Mouse (Mus musculus) activated CD4-positive, CD25-positive, alpha-beta regulatory T cell, adult 9 weeks (primary cell): ENCODE data around the gene Daw1. TPM values are rescaled to one million over a fixed set of nuclear protein-coding genes. Genes with fewer than 3 reads are reported as not detected.

ENCODE experiments used
- polyA plus RNA-seq: library from polyadenylated mRNA; unstranded; fragments of 100-300 nt; shearing (Covaris generic); gene quantifications from one replicate; pipeline ENCODE4 v1.2.1, GENCODE M21; 2017

The Daw1 gene
- polyA plus RNA-seq: 0.44 TPM

DNA sequence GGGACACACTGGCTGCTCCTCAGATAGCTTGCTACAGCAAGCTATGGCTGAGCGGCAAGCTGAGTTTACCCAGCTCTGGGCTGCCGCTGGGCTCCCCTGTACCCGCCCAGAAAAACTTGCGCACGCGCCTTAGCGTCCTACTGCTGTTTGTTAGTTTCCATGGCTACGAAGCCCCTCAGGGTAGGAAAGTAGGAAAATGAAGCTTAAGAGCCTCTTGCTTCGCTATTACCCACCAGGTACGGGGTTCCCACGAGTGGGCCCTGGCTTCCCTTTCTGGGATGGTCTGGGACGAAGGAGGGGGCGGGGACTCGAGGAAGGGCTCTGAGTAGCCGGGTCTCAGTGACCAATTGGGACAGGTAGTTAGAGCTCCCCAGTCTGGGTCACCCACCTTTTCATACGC, at the start of gene Daw1:
TSS of gene Daw1 (plus strand) at position 150 of the 400 bp plus-strand sequence.

DNA sequence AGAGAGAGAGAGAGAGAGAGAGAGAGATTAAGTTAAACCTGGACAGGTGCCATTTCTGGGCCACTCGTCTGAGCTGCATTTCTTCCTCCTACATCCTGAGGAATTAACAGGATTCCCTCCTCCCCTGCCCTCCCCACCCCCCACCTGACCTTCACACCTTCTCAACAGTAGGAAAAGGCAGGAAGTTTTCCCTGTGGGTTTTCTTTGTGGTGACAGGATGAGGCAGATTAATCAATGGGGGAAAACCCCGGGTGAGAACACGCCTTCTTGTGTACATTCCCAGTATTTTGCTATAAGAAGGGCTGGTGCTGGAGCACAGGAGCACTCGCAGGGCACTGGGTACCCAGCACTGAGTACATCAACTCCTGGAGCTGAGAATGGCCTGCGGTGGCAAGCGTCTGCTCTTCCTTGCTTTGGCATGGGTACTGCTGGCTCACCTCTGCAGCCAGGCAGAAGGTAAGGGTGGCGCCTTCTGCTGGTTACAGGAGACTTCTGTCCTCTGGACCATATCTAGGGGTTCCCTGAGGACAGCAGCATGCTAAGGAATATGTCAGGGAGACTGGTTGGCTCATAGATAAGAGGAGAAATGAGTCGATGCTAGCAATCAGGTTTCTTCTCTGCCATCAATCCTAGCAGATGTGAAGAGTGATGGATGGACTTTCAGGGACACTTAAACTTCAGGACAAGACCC, 43.0 kb upstream of the Daw1 start, which contains the start of gene Ccl20:
TSS of gene Ccl20 (plus strand) at position 320 of the 691 bp plus-strand sequence.

Other genes with a start within 250 kb of the Daw1 start
- gene A030005L19Rik, start 246.4 kb upstream of the Daw1 start, polyA plus RNA-seq: 0.93 TPM
- gene A030014E15Rik, start 234.8 kb upstream of the Daw1 start, polyA plus RNA-seq: not detected
- not detected for gene Gm6217, start 228.4 kb upstream of the Daw1 start, polyA plus RNA-seq
- not detected for gene A030003K21Rik, start 216.4 kb upstream of the Daw1 start, polyA plus RNA-seq
- gene Gm7544, start 203.7 kb upstream of the Daw1 start, polyA plus RNA-seq: not detected
- not detected for gene Gm47955, start 199.5 kb upstream of the Daw1 start, polyA plus RNA-seq
- gene Gm47959, start 159.2 kb upstream of the Daw1 start, polyA plus RNA-seq: not detected
- not detected for gene Slc19a3, start 121.3 kb upstream of the Daw1 start, polyA plus RNA-seq
- not detected for gene Krtap28-10, start 117.3 kb upstream of the Daw1 start, polyA plus RNA-seq
- gene Gm47969, start 114.8 kb upstream of the Daw1 start, polyA plus RNA-seq: not detected
- gene A030005K14Rik, start 100.4 kb upstream of the Daw1 start, polyA plus RNA-seq: not detected
- not detected for gene Krtap28-13, start 98.8 kb upstream of the Daw1 start, polyA plus RNA-seq
- gene Ccl20, start 43.0 kb upstream of the Daw1 start, polyA plus RNA-seq: 1.8 TPM
- gene Sphkap, start 248.4 kb downstream of the Daw1 start, polyA plus RNA-seq: not detected